Mouse (Mus musculus): Measurements from ENCODE around the gene Bcl2l13. TPM values are rescaled to one million over a fixed set of nuclear protein-coding genes. Genes with fewer than 3 reads are reported as not detected.
"Not testable (repeated sequence)": the region's sequence is repeated elsewhere in the genome, so short reads cannot be mapped to it uniquely, and the experiment has no call there.

Bcl2l13 gene
- total RNA-seq, 2 experiments from 2014 or later: 36.8 to 47.3 TPM

DNA sequence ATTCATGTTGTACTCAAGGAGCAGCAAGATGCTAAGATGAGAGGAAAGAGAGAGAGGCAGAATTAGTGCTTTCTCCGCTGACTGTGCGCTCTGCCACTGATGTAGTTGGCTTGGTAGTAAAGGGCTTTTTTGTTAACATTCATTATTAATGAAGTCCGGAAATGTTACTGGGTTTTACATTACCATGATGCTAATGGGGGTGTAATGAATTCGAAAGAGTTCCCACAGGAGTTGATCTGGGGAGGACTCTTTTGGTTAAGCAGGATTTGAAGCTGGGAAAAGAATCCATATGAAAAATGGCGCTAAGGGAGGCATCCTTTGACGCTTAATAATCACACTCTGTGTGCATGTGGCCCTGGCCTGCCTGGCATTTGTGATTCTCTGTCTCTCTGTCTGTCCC is 48.4 kb downstream of the Bcl2l13 start:
- TF ChIP-seq CTCF (conservative IDR thresholded peaks at IDR 0.05): no peak
- Histone ChIP-seq H3K27ac (no peak overlapping the region), H3K4me3 (no peak overlapping the region)
- no peak for DNase-seq (ENCODE audit: low spot score in 2 of 2)

DNA sequence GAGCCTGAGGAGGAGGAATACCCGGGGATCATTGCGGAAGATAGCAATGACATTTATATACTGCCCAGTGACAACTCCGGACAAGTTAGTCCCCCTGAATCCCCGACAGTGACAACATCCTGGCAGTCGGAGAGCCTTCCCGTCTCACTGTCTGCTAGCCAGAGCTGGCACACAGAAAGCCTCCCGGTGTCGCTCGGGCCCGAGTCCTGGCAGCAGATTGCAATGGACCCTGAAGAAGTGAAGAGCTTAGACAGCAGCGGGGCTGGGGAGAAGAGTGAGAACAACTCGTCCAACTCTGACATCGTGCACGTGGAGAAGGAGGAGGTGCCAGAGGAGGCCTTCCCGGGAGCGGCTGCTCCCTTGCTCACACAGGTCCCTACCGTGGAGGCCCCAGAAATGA is 50.7 kb downstream of the Bcl2l13 start:
- TF ChIP-seq CTCF (conservative IDR thresholded peaks at IDR 0.05): no peak
- Histone ChIP-seq H3K4me3 (no peak overlapping the region), H3K27ac (no peak overlapping the region)
- no peak for DNase-seq (ENCODE audit: low spot score in 2 of 2)

DNA sequence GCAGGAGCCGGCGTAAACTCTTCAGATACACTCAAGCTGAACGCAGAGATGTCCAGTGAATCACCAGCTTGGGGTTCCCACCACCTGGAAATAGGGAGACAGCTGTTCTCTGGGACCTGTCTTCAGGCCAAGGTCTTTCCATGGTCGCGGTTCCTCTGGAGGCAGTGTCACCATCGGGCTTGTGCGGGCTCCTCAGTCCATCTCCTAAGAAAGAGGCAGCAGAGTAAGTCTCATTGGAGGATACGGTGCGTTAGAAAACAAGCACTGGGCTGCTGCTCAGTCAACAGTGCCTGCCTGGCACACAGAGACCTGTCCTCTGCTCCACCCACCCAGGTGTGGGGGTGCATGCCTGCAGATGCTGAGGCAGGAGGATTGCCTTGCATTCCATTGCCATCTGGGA is 58.1 kb downstream of the Bcl2l13 start:
- DNase-seq (ENCODE audit: low spot score in 2 of 2): no peak
- H3K27ac ChIP-seq: no peak overlapping the region
- H3K4me3 ChIP-seq: no peak overlapping the region
- no peak for TF ChIP-seq CTCF (conservative IDR thresholded peaks at IDR 0.05)

DNA sequence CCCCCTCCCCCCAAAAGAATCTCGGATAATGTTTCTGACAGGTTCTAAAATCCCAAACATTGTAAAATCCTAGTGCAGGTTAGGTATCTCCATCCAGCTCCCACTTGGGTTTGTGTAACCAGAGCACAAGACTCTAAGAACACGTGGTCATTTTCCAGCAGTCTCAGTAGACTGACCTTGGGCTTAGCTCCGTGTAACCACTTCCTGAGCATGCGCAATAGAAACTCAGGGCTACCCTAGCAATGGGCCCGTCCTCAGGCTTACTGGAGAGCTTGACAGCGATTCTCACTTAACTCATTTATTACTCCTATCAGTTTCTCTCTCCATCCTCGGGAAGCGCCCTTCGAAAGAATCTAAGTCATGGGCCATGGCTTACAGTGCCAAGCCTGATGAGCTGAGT is 58.5 kb downstream of the Bcl2l13 start:
- Histone ChIP-seq H3K27ac (no peak overlapping the region), H3K4me3 (no peak overlapping the region)
- TF ChIP-seq CTCF (conservative IDR thresholded peaks at IDR 0.05): no peak
- DNase-seq (ENCODE audit: low spot score in 2 of 2): no peak

DNA sequence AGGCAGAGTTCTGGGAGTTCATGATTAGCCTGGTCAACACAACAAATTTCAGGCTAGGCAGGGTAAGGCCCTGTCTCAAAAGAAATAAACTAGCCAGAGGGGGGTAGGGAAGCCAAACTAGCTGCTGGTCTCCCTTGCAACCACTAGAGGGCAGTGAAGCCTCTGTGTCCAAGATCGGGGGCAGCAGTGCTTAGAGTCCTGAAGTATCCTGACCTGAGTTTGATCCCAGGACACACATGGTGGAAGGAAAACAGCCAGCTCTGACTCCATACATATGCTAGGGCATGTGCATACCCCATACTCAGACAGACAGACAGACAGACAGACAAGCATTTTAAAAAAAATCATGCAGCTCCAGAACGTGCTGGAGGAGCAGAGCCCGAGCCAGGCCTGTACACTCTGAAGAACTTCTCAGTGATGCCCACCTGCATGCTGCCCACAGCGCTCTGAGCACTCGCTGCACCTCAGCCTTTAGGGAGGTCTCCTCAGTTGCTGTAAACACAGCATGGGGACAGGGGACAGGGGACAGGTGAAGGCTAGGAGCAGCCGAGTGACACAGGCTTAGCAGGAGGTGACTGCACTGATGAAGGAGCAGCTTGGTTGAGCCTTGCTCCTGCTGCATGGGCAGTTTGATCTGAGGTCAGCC is 62.3 kb downstream of the Bcl2l13 start:
- peak in 1 of 2 experiments; percentile 50 for DNase-seq (ENCODE audit: low spot score in 2 of 2)
- H3K4me3 ChIP-seq: no peak overlapping the region
- H3K27ac ChIP-seq: no peak overlapping the region
- peak; percentile 91 for TF ChIP-seq CTCF (conservative IDR thresholded peaks at IDR 0.05)

DNA sequence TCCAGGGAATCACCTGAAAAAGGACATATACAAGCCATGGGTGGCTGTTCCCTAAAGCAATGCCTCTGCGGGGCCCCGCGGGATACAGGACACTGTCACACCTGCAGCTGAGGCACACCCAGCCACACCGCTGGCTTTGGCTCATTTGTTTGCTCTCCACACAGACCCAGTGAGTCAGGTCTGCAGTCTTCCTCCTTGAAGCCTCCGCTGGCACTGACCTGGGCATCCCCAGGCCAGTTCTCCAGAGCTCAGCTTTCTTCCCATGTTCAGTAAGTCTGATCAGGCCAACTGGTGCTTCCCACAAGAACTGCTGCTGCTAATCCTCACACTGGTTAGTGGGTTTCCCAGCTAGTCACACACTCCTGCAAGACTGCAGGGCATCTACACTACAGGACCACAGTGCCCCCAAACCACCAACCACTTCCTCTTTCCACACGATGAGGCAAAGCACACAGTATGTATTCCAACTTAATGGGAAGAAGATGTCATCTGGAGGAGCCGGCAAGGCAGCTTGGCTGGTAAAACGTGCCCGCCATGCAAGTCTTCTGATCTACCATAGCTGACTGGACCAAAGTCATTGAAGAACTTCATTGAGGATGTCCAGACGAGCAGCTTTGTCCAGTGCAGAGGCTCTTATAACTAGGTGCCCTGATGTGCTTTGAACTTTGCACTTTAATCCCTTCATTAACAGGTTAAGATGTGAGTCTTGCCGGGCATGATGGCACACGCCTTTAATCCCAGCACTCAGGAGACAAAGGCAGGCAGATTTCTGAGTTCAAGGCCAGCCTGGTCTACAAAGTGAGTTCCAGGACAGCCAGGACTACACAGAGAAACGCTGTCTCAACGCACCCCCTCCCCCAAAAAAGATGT is 66.0 kb downstream of the Bcl2l13 start:
- no peak for DNase-seq (ENCODE audit: low spot score in 2 of 2)
- Histone ChIP-seq H3K4me3 (no peak overlapping the region), H3K27ac (no peak overlapping the region)
- TF ChIP-seq CTCF (conservative IDR thresholded peaks at IDR 0.05): no peak

DNA sequence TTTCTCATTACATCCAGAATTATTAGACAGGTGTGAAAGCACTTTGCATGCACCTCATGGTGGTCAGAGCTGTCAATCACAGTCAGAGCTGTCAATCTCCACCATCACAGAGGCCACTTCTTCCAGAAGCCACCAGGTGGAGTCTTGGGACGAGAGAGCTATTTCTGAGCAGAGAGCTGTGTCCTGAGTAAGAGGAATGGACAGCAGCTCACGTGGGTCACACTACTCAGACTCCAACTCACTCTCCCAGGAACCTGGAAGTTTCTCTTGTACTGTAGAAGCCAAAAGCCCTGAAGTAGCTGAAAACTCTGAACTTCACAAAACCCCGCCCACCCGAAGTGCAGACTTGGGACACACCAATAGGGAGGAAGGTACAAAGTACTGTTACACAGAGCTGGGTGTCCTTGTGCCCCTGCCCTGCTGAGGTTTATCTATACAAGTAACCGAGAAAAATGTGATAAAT is 67.5 kb downstream of the Bcl2l13 start:
- peak; percentile 73 for TF ChIP-seq CTCF (conservative IDR thresholded peaks at IDR 0.05)

DNA sequence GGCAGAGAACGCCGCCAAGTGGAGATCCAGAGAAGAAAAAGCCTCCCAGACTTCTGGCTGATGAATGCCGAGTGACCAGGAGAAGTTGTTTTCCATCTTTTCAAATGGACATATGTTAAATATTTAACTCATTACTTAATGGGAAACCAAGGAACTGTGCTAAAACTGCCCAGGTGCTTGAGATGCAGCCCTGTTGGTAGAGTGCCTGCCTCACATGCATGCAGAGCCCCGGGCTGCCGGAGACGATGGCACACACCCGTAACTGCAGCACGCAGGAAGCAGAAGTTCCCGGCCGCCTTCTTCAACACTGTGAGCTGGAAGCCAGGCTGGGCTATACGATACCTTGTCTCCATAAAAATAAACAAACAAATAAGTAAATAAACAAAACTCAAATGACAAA is 67.9 kb downstream of the Bcl2l13 start:
- no peak overlapping the region for H3K27ac ChIP-seq
- DNase-seq (ENCODE audit: low spot score in 2 of 2): no peak
- no peak for TF ChIP-seq CTCF (conservative IDR thresholded peaks at IDR 0.05)
- H3K4me3 ChIP-seq: no peak overlapping the region

More for the DNA sequence above, 67.5 kb downstream of the Bcl2l13 start:
- no peak overlapping the region for H3K27ac ChIP-seq
- DNase-seq (ENCODE audit: low spot score in 2 of 2): no peak
- H3K4me3 ChIP-seq: no peak overlapping the region

DNA sequence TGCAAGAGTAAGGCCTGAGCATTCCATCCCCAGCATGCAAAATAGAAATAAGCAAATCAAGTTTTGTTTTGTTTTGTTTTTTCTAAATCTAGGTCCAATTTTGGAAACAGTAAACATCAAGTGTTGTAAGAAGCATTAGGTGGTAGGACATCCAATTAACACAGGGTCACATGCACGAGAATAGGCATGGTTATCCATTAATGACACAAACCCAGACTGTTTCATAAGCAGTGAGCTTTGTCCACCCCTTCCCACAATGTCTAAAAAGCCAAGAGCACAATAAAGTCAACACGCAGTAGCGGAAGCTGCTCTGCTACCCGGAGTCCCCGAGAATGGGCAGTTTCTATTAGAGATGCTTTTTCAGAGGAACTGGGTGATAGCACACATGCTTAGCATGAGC is 69.1 kb downstream of the Bcl2l13 start:
- no peak for DNase-seq (ENCODE audit: low spot score in 2 of 2)
- TF ChIP-seq CTCF (conservative IDR thresholded peaks at IDR 0.05): no peak
- Histone ChIP-seq H3K27ac (no peak overlapping the region), H3K4me3 (no peak overlapping the region)

DNA sequence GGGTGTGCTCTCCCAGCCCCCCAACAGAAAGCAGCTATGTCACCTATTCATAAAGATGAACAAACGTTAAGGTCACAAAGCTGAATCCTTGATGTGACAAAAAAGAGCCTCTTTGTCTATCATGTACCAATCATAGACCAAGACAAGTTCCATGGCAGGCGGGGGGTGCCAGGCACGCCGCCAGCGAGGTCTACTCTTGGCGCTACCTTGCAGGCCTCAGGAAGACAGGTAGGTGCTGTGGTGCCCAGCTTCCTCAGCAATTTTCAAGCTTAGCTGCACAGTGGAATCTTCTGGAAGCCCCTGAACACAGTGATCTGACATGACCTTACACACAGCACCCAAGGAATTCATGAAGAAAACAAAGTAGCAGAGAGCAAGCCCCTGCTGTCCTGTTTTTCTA is 70.5 kb downstream of the Bcl2l13 start:
- no peak overlapping the region for H3K4me3 ChIP-seq
- no peak for TF ChIP-seq CTCF (conservative IDR thresholded peaks at IDR 0.05)
- no peak overlapping the region for H3K27ac ChIP-seq
- DNase-seq (ENCODE audit: low spot score in 2 of 2): no peak

DNA sequence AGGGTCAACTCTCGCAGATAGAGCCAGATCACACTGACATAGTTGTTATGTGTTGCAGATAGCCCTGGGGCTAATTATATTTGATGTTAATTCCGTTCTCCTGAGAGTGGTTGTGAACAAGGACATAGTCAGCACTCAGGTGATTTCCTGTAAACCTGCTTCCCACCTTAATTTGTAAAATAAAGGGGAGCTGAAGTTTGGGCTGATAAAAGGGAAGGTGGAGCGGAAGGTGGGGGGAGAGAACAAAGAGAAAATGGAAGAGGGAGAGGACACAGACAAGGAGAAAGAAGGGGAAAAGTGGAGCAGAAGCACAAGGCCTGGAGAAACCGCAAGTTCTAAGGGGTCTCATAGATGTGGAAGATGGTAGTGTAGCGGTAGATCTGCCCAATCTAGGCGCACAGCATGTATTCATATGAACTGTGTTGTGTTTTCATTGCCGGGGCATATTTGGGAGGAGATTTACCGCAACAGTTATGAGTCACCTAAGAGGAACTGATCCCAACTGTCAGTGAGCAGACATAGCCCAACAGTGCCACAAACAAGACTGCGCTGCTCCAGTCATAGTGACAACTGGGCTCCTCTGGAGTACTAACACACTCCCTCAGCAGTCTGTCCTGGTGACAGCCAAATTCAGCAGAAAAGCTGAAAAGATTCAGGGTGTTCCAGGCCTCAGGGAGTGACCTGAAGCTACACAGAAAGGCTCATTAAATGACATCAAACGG is 72.0 kb downstream of the Bcl2l13 start:
- H3K4me3 ChIP-seq; H3K27ac ChIP-seq; DNase-seq (ENCODE audit: low spot score in 2 of 2): not testable (repeated sequence)

DNA sequence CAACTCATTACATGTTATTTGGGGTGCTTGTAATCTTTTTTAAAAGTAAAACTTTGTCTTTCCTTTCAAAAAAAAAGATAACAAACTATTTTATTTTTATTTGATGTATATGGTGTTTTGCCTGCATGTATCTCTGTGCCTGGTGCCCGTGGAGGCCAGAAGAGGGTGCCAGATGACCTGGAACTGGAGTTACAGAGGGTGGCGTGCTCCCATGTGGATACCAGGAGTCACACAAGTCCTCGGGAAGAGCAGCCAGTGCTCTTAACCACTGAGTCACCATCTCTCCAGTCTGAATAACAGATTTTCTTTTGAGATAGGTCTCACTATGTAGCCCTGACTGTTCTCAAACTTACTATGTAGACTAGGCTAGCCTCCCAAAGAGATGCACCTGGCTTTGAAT is 73.5 kb downstream of the Bcl2l13 start:
- DNase-seq (ENCODE audit: low spot score in 2 of 2): no peak
- no peak overlapping the region for H3K4me3 ChIP-seq
- no peak for TF ChIP-seq CTCF (conservative IDR thresholded peaks at IDR 0.05)
- H3K27ac ChIP-seq: no peak overlapping the region

Measured in layer of hippocampus, adult 2 months (tissue).